Mouse (Mus musculus) cerebellum, adult 2 months (tissue): ENCODE data around the gene Rgl1. TPM values are rescaled to one million over a fixed set of nuclear protein-coding genes. Genes with fewer than 3 reads are reported as not detected.
"Not testable (repeated sequence)": the region's sequence is repeated elsewhere in the genome, so short reads cannot be mapped to it uniquely, and the experiment has no call there.

Source experiments
- DNase-seq, 2 experiments: peaks; one replicate each; pipeline ENCODE4 v3.0.0; 2021
- H3K27ac ChIP-seq: fragments of 200-500 bp; 2 replicates; pipeline ENCODE4 v1.5.1; 2012; ENCODE audit warnings: low read length, control low read depth, inconsistent platforms; ENCODE audit not compliant: insufficient read depth
- H3K27me3 ChIP-seq: fragments of 200-500 bp; 2 replicates; pipeline ENCODE4 v1.6.1; 2012; ENCODE audit warnings: inconsistent platforms, mild to moderate bottlenecking, low read length, moderate library complexity; ENCODE audit not compliant: control insufficient read depth, insufficient read depth
- H3K4me1 ChIP-seq: fragments of 200-500 bp; 2 replicates; pipeline ENCODE4 v1.6.1; 2011; ENCODE audit warnings: low read length; ENCODE audit not compliant: control insufficient read depth, insufficient read depth
- H3K4me3 ChIP-seq: fragments of 200-500 bp; replicated peaks from 2 replicates; pipeline ENCODE3; 2011; ENCODE audit warnings: mild to moderate bottlenecking, low read depth, low read length, control low read depth; ENCODE audit not compliant: insufficient read depth
- CTCF ChIP-seq: fragments of 200-500 bp; IDR thresholded peaks from 2 replicates; pipeline ENCODE4 v1.5.1; 2011; ENCODE audit warnings: low read depth, mild to moderate bottlenecking, control low read depth, low read length, moderate library complexity, borderline replicate concordance; ENCODE audit not compliant: insufficient read depth
- POLR2A ChIP-seq: fragments of 200-500 bp; IDR thresholded peaks from 2 replicates; pipeline ENCODE4 v1.6.1; 2011; ENCODE audit warnings: low read length, control low read depth, borderline replicate concordance; ENCODE audit not compliant: insufficient read depth
- WGBS: fragments of 180-500 bp; shearing (Covaris S2); methylation state at CpG from one replicate; pipeline ENCODE4 v1.1.7; 2018; 5-methylcytosine and 5-hydroxymethylcytosine counted together
- polyA plus RNA-seq: library from polyadenylated mRNA; depleted of rRNA; stranded (reverse); fragments of >200 nt; gene quantifications from 2 replicates; pipeline ENCODE4 v1.2.3, GENCODE M21; 2012

Rgl1 gene
- polyA plus RNA-seq, 1 experiment = 24.4 TPM

DNA sequence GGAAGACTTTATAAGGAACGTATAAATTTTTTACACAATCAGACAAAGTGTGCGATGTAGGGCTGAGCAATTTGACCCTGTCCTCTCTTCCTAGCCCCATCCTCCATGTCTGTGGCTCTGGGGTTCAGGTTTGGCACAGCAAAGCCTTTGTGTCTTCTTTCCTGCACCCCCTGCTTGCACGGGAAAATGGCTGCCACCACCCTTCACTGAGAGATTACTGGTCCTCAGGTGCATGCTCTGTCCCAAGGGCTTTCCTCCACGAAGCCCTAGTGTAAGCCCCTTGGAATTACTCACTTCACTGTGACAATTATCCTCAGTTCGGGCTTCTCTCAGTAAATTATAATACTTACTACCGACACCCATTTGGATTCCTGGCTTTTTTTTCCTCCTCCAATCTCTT is 109.5 kb downstream of the Rgl1 start:
- Histone ChIP-seq H3K4me1 (no peaks in the 10 kb centered on the region), H3K27me3 (no peaks in the 10 kb centered on the region; the same call in 1 of the 2 replicates), H3K27ac (no peak overlapping the region), H3K4me3 (no peak overlapping the region)
- 86% methylated on average over 6 of the region's 6 CpGs for WGBS
- DNase-seq = no peak
- TF ChIP-seq CTCF = no peak
- no peak for TF ChIP-seq POLR2A

DNA sequence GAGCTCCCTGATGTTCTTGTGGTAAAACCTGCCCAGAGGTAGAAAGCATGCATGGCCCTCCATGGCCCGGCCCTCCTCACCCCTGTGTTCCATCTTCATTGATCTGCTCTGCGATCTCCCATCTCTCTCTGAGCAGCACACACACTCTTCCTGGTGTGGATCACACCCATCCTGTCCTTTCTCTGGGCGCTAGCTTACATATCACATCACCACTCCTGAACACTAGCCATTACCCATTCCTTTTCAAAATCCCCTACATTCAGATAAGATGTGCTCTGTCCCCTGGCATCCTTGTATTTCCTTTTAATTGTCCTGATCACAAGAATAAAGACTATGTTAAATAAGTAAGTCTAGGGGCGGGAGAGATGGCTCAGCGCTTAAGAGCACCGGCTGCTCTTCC is 111.3 kb downstream of the Rgl1 start:
- Histone ChIP-seq H3K27me3 (no peaks in the 10 kb centered on the region; the same call in 1 of the 2 replicates), H3K4me3 (no peak overlapping the region), H3K4me1 (no peaks in the 10 kb centered on the region), H3K27ac (no peak overlapping the region)
- 96% methylated on average over 6 of the region's 6 CpGs for WGBS
- TF ChIP-seq POLR2A = no peak
- TF ChIP-seq CTCF = no peak
- no peak for DNase-seq

DNA sequence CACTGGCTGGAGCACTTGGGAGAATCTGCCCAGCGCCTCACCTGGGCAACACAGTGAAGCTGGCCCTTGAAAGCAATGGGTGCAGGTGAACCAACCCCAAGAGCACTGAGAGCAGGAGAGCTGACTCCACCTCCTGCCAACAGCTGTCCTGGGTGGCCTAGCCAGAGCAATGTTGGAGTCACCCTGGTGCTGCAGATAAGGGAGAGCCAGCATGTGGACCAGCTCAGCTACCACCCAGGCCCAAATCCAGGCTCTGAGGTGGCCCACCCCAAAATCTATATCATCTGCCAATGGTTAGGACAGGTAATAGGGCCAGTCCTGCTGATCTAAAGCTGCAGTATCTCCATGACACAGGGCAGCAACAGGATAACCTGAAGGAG is 114.7 kb downstream of the Rgl1 start:
- 89% methylated on average over 1 of the region's 1 CpGs for WGBS
- DNase-seq = no peak
- Histone ChIP-seq H3K4me1 (no peaks in the 10 kb centered on the region), H3K27me3 (no peaks in the 10 kb centered on the region), H3K27ac (no peak overlapping the region), H3K4me3 (no peak overlapping the region)
- no peak for TF ChIP-seq POLR2A

DNA sequence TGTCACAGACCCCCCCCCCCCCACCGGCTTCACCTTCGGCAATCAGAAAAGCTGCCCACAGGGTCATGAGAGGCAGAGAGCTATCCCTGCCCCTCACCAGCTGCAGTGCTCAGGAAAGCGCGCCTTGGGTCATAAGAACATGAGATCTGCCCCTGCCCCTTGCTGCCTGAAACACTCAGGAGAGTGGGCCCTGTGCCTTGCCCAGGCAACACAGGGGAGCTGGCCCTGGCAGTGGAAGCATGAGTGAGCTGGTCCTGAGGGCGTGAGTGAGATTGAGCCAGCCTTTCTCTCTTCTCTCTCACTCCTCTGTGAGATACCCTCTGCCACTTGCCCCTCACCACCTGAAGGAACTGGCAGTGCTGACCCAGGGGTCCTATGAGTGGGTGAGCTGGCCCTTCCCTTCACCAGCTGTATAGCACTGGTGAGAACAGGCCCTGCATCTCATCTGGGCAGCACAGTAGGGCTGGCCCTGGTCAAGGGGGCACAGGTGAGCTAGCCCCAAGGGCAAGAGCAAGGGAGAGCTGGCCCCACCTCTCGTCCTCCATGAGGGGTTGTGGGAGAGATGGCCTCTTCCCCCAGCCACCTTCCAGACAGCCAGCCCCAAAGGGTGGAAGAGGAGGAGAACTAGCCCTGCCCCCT is 115.2 kb downstream of the Rgl1 start:
- H3K4me3 ChIP-seq = no peak overlapping the region
- DNase-seq = no peak
- TF ChIP-seq POLR2A = no peak
- no peak for TF ChIP-seq CTCF
- no peaks in the 10 kb centered on the region for H3K4me1 ChIP-seq
- 94% methylated on average over 6 of the region's 6 CpGs for WGBS
- no peak overlapping the region for H3K27ac ChIP-seq
- H3K27me3 ChIP-seq = no peaks in the 10 kb centered on the region

DNA sequence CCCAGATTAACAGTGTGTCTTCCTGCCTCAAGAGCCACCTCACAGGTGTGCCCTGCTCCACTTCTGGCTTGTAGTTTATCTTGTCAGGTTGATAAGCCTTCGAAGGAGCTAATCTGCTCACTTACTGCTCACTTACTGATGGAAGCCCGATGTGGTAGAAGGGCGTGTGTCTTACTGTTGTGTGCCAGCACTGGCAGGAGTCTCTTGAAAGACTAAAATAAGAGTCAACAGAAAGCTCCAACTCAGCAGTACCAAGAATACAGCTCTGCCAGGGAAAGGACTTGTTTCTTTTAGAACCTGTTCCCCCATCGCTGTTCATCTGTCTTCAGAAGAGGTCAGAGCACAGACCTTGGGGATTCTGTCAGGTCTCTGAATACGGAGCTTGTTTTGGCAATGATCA is 118.1 kb downstream of the Rgl1 start:
- H3K4me3 ChIP-seq = no peak overlapping the region
- no peaks in the 10 kb centered on the region for H3K4me1 ChIP-seq
- H3K27ac ChIP-seq = no peak overlapping the region
- no peak for TF ChIP-seq CTCF
- TF ChIP-seq POLR2A = no peak
- H3K27me3 ChIP-seq = no peaks in the 10 kb centered on the region
- DNase-seq = no peak
- WGBS = 84% methylated on average over 5 of the region's 5 CpGs

DNA sequence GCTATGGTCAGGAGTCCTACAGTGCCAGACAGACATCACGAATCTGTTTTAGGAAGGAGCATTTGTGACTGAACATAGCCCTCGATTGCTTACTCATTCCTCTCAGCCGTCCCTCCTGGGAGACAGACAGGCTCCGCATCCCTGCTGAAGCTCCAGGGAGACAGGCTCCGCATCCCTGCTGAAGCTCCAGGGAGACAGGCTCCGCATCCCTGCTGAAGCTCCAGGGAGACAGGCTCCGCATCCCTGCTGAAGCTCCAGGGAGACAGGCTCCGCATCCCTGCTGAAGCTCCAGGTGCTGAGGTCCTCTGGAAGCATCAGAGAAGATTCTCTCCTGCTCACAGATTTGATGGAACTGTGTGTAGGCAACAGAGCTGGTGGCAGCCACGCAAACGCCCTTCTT is 123.9 kb downstream of the Rgl1 start:
- peaks cover 12% of the 10 kb centered on the region for H3K4me1 ChIP-seq
- H3K27ac ChIP-seq, H3K4me3 ChIP-seq, H3K27me3 ChIP-seq, DNase-seq: not testable (repeated sequence)
- WGBS = 64% methylated on average over 10 of the region's 10 CpGs

DNA sequence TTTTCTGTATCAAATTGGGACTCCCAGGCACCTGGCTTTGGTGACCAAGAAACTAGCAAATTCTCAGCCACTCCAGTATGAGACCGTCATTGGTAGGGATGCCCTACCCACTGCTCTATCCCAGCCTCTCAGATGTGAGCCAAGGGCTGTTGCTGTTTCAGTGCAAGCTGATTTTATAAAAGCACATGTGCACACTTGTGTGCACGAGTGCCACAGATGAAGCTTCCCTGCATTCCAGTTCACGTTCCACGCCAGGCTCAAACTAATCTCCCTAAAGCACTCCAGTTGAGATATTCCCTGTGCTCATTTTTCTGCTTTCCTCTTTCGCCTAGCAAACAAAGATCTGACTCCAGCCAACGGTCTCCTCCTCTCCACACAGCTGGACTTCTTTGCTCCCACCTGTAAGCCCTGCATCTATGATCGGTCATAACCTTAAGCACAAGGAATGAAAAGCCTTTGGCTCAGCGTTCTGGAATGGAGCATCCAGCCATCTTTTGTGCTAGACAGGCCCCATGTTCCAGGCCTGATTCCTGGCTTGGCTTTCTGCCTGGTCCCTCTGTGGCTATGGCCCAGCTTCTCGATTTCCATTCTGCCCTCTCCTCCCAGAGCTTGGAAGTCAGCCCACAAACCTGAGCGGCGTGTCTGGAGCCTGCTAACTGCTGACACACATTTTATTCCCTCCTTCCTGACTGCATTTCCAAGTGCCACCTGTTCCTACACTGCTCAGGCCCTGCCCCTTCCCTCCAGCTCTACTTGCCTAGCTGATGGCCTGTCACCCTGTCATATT is 125.8 kb downstream of the Rgl1 start:
- Histone ChIP-seq H3K27me3 (no peaks in the 10 kb centered on the region; the same call in 1 of the 2 replicates), H3K4me3 (no peak overlapping the region), H3K4me1 (peaks cover 12% of the 10 kb centered on the region), H3K27ac (no peak overlapping the region)
- WGBS = 12% methylated on average over 11 of the region's 11 CpGs
- peak; percentile 94 to 98 for DNase-seq
- TF ChIP-seq POLR2A = no peak
- TF ChIP-seq CTCF = no peak

DNA sequence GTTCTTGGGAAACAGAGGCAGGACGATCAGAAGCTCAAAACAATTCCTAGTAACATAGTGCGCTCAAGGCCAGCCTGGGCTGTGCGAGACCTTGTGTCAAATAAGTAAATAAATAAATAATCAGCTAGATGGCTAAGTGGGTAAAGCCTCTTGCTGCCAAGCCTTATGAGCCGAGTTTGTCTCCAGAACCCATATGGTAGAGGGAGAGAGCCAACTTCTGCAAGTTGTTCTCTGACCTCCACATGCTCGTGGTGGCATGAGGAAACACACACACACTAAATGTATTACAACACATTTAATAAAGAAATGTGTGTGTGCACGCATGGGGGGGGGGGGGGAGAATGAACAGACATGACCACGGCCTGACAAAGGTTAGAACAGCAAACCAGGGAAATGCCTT is 126.8 kb downstream of the Rgl1 start:
- Histone ChIP-seq H3K4me1 (peaks cover 12% of the 10 kb centered on the region), H3K27me3 (no peaks in the 10 kb centered on the region; the same call in 1 of the 2 replicates), H3K4me3 (no peak overlapping the region), H3K27ac (no peak overlapping the region)
- TF ChIP-seq POLR2A (no peak), CTCF (no peak)
- WGBS = 38% methylated on average over 7 of the region's 7 CpGs
- peak in 1 of 2 experiments; percentile 30 for DNase-seq
